Mouse (Mus musculus): ENCODE measurements around the gene Gm21671.
A peak's percentile ranks its signal among the peaks of the same experiment; 100 is the strongest.
"Not testable (repeated sequence)": the region's sequence is repeated elsewhere in the genome, so short reads cannot be mapped to it uniquely, and the experiment has no call there.

The Gm21671 gene

DNA sequence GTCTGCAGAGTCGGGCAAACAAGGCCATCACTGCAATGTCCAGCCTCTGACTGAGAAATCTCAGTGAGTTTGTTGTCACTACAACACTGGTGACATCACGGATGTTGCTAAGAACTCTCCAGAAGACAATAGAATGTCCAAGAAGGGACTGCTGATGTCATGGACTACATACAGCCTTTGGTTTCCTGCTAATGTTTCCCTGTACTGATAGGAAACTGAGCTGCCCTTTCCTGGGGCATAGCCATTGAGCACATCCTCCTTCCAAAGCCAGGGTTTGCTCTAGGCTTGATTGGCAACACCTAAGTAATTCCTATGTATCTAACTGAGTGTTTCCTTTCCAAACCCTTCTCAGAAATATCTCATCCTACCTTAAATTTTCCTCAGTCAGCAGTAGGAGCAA is at the start of gene Gm21671:
Gm21671 (minus strand) TSS at position 101 of the 400 bp plus-strand sequence.
- not testable (repeated sequence) for DNase-seq (ENCODE audit: low read depth, low spot score)

DNA sequence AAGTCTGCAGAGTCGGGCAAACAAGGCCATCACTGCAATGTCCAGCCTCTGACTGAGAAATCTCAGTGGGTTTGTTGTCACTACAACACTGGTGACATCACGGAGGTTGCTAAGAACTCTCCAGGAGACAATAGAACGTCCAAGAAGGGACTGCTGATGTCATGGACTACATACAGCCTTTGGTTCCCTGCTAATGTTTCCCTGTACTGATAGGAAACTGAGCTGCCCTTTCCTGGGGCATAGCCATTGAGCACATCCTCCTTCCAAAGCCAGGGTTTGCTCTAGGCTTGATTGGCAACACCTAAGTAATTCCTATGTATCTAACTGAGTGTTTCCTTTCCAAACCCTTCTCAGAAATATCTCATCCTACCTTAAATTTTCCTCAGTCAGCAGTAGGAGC is 34.3 kb upstream of the Gm21671 start, which contains the start of gene Gm21698:
Gm21698 (minus strand) TSS at position 101 of the 400 bp plus-strand sequence.
- not testable (repeated sequence) for DNase-seq (ENCODE audit: low read depth, low spot score)

DNA sequence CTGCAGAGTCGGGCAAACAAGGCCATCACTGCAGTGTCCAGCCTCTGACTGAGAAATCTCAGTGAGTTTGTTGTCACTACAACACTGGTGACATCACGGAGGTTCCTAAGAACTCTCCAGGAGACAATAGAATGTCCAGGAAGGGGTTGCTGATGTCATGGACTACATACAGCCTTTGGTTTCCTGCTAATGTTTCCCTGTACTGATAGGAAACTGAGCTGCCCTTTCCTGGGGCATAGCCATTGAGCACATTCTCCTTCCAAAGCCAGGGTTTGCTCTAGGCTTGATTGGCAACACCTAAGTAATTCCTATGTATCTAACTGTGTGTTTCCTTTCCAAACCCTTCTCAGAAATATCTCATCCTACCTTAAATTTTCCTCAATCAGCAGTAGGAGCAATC is 18.3 kb upstream of the Gm21671 start, which contains the start of gene Gm21680:
Gm21680 (minus strand) TSS at position 101 of the 400 bp plus-strand sequence.
- not testable (repeated sequence) for DNase-seq (ENCODE audit: low read depth, low spot score)

DNA sequence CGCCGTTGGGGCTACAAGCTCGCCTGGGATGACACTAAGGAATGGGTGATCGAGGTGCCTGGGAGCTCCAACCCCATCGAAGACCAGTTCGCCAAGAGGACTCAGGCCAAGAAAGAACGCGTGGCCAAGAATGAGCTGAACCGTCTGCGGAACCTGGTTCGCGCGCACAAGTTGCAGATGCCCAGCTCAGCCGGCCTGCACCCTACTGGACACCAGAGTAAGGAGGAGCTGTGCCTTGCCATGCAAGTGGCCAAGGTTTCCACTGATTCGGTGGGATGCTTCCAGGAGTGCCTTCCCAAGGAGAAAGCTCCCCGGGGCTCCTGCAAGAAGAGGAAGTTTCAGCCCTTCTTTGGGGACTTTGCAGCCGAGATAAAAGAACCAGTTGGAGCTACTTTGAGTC is 2.8 kb upstream of the Gm21671 start:
- DNase-seq (ENCODE audit: low read depth, low spot score) = not testable (repeated sequence)

DNA sequence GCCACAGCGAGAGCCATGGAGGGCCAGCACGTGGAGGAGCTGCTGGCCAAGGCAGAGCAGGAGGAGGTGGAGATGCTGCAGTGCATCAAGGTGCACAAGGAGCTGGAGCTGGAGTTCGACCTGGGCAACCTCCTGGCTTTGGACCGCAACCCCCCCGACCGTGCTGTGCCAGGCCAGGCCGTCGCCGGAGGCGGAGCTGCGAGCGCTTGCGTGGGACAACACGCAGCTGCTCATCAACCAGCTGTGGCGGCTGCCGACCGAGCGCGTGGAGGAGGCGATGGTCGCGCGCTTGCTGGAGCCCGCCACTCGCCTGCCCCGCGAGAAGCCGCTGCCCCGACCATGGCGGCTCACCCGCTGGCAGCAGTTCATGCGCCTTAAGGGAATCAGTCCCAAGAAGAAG is 2.4 kb upstream of the Gm21671 start:
- peak; percentile 45 for DNase-seq (ENCODE audit: low read depth, low spot score)

DNA sequence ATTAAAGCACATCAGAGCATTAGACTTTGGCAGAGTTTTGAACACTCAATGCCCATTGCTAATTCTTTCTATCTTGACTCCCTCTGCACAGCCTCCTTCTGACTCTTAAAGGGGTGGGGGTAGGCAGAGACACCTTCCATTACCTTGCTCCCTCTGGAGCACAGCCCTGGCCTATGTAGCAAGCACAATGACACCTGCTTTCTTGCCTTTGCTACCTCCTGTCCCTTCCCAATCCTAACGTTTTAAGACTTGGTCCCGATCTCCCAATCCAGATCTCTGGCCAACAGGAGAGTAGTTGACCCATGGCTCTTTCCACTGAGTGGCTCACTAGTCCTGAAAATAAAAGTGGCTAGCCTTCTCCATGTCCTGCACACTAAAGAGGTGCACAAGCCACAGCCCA is 8.8 kb downstream of the Gm21671 start:
- not testable (repeated sequence) for DNase-seq (ENCODE audit: low read depth, low spot score)

DNA sequence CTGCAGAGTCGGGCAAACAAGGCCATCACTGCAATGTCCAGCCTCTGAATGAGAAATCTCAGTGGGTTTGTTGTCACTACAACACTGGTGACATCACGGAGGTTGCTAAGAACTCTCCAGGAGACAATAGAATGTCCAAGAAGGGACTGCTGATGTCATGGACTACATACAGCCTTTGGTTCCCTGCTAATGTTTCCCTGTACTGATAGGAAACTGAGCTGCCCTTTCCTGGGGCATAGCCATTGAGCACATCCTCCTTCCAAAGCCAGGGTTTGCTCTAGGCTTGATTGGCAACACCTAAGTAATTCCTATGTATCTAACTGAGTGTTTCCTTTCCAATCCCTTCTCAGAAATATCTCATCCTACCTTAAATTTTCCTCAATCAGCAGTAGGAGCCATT is 11.9 kb downstream of the Gm21671 start, which contains the start of gene Gm21663:
Gm21663 (minus strand) TSS at position 101 of the 400 bp plus-strand sequence.
- DNase-seq (ENCODE audit: low read depth, low spot score) = not testable (repeated sequence)

Data from brain, adult 2 months (tissue).